Mouse (Mus musculus): ENCODE data around the gene 3425401B19Rik.

Gene 3425401B19Rik

DNA sequence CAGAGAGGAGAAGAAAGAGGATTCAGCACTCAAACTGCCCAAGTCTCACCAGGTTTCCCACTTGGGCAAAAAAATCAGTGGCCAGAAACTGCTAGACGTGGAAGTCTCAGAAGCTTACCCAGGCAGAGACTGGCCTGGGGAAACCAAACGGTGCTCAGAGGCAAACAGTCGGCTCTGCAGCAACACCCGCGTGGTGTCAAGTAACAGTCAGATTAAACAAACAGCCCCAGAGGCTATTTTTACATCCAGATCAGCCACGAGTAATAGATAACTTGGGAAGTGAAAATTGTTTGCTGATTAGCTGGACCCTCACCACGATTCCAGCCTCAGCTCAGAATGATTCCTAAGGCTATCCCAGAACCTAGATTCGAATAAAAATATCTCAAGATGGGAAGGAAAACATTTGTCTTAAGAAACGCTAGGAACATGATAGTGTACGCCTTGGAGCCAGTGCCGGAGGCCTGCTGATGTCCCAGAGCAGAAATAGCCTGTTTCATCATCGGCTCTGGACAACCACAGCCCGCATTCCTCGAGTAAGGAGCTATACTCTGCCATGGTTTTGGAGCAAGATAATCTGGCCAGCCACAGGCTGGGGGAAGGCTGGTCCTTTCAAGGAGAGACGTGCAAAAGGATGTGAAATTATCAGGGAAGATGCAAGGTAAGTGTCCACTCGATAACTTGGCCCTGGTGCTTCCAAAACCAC, at the start of gene 3425401B19Rik:
3425401B19Rik (minus strand) TSS at position 170 of the 703 bp plus-strand sequence.
- in situ Hi-C loops (cut with MboI; ENCODE audit: low pct_unique_long_range_greater_than_20kb in 1 of 2, low sequenced_read_pairs in 2 of 2, unreplicated experiment in 1 of 2) = no loop called here

DNA sequence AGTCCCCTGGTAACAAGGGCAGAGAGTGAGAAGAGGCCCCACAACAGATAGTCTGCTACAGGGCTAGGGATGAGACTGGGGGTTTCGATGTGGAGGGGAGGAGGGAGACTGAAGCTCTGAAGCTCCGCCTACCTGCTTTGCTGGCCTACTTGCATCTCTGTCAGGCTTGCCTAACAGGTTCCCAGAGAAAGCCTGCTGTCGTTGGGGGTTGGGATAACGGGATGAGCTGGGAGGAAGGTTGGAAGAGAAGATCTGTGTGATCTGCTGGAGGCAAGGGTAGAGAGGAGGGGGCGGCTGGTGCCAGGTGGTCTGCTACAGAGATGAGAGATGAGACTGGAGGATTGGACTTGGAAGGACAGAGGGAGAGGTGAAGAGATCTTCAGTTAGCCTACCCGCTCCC, 47.9 kb upstream of the 3425401B19Rik start:
- in situ Hi-C loops (cut with MboI; ENCODE audit: low pct_unique_long_range_greater_than_20kb in 1 of 2, low sequenced_read_pairs in 2 of 2, unreplicated experiment in 1 of 2) = no loop called here

DNA sequence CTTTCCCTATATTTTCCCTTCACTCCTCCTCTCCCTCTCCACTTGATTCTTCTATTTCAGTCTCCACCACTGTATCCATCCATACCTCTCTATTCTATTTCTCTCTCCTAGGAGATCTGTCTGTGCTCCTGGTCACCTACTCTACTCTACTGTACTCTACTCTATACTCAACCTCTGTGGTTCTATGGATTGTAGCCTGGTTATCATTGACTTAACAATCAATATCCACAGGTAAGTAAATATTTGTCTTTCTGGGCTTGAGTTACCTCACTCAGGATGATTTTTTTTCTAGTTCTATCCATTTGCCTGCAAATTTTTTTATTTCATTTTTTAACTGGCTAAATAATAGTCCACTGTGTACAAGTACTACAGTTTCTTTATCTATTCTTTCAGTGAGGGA, 41.8 kb upstream of the 3425401B19Rik start:
- in situ Hi-C loops (cut with MboI; ENCODE audit: low pct_unique_long_range_greater_than_20kb in 1 of 2, low sequenced_read_pairs in 2 of 2, unreplicated experiment in 1 of 2) = no loop called here

DNA sequence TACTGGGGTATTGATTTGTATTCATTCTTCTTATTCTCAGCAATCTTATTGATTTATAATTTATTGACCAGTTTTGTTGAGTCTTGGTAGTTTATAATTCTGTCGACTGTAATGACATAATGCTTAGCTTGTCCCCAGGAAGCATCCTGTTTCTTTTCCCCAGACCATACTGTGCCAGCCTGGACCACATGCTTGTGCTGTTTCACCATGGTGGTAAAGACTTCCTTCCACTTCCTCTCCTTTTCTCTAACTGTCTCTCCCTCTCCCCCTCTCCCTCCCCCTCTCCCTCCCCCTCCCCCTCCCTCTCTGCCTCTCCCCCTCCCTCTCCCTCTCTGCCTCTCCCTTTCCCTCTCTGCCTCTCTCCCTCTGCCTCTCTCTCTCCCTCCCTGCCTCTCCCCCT, 36.4 kb upstream of the 3425401B19Rik start:
- in situ Hi-C loops (cut with MboI; ENCODE audit: low pct_unique_long_range_greater_than_20kb in 1 of 2, low sequenced_read_pairs in 2 of 2, unreplicated experiment in 1 of 2) = no loop called here

DNA sequence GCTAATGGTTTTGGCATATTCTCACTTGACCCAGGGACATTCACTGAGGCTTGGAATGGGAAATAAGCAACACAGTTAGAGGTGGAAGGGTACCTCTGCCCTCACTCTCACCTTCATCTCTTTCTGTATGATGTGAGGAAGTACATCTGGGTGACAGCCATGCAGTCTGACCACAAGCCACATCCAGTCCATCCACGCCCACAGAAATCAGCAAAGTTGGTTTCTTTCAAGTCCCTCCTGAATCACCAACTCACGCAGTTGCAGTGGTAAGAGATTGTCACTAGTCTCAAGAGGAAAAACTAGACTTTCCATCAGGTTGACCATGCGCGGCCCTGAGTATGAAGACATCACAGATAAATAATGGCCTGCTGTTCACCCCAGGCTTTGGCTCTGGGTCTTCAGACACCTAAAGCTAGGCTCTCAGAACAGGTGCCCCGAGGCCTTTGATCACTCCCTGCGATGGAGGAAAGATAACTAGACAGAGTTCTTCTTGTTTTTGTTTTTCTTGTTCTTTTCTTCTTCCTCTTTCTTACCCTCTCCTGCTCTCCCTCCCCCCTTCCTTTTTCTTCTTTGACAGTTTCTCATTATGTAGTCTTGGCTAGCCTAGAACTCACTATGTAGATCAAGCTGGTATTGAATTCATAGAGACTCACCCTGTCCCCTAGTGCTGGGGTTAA, 31.8 kb upstream of the 3425401B19Rik start:
- in situ Hi-C loops (cut with MboI; ENCODE audit: low pct_unique_long_range_greater_than_20kb in 1 of 2, low sequenced_read_pairs in 2 of 2, unreplicated experiment in 1 of 2) = no loop called here

DNA sequence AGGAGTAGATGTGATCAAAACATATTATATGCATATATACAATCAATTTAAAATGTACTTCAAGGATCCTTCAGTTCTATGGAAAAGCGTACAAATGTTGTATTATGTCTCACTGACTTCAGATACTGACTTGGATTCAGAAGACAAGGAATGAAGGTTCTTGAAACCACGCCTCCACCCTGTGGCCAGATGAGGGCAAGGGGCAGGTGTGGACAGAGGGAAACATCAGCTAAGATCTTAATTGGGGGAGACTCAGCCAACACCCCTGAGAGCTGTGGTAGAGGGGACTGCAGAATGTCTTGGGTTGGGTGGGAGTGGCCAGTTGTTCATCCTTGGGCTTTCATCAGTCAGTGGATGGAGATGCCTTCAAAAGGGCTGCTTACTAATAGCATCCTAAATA, 30.4 kb upstream of the 3425401B19Rik start:
- in situ Hi-C loops (cut with MboI; ENCODE audit: low pct_unique_long_range_greater_than_20kb in 1 of 2, low sequenced_read_pairs in 2 of 2, unreplicated experiment in 1 of 2) = no loop called here

DNA sequence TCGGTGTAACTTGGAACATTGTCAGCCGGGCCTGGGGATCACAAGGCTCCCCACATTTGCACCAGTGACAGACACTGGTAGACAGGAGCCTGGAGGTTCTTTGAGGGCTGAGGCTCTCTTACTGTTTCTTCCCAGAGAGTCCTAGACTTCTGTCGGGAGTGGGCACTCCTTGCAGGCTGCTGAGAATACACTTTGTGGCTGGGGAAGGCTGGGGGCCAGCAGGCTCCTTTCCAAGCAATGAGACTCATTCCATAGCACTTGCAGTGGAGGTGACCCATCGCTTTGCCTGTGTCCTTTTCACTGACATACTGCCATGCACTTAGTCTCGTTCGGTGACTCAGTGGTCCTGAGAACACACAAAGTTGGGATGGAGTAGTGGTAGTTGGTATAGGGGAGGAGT, 30.0 kb upstream of the 3425401B19Rik start:
- in situ Hi-C loops (cut with MboI; ENCODE audit: low pct_unique_long_range_greater_than_20kb in 1 of 2, low sequenced_read_pairs in 2 of 2, unreplicated experiment in 1 of 2) = no loop called here

DNA sequence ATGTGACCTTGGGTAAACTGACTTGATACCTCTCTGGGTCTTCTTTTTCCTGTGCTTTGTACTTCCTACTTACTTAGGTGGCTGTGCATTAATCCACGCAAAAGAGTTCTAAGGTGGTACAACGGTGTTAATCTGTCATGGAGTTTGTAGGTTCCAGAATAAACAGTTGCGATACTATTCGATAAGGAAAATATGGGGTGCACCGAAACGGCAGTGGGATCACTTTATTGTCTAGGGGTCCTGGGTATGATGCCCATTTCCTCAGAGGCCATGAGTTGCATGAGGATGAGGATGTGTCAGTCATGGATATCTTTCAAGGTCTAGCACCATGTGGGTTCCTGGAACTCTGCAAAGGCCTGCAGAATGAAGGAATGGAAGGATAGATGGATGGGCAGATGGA, 24.8 kb upstream of the 3425401B19Rik start:
- in situ Hi-C loops (cut with MboI; ENCODE audit: low pct_unique_long_range_greater_than_20kb in 1 of 2, low sequenced_read_pairs in 2 of 2, unreplicated experiment in 1 of 2) = no loop called here

DNA sequence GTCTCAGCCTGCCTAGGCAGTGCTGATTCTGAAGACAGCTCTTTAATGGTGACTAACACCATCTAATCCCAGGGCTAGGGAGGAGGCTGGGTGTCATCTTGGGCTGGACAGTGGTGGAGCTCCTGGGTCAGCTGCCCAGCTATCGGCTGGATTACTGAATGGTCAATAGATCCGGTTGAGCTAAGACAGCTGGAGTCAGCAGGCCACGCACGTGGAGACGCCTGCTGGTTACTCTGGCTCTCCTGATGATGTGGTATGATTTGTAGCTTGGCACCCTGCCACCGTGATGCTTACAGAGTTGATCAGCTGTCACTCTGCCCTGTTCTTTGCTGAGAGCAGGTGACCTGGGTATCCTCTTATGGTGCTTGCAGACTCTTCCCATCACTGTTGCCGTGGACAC, 23.7 kb upstream of the 3425401B19Rik start:
- in situ Hi-C loops (cut with MboI; ENCODE audit: low pct_unique_long_range_greater_than_20kb in 1 of 2, low sequenced_read_pairs in 2 of 2, unreplicated experiment in 1 of 2) = no loop called here

DNA sequence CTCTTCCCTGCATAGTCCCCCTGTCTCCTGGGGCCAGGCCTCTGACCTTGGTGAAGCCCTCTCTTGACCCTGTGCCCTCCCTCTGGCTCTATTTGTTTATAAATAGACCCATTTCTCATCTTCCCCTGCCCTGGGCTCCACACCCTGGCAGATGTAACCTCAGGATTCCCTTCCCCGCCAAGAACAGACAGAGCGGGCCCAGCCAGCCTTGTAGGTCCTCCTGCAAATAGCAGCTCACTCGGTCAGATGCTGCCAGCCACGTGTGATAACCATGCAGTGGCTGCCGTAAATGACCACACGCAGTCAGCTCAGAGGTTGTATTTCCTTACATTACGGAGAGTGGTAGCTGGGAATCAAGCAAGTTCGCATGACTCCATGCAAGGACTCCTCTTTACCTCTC, 22.8 kb upstream of the 3425401B19Rik start:
- in situ Hi-C loops (cut with MboI; ENCODE audit: low pct_unique_long_range_greater_than_20kb in 1 of 2, low sequenced_read_pairs in 2 of 2, unreplicated experiment in 1 of 2) = no loop called here

DNA sequence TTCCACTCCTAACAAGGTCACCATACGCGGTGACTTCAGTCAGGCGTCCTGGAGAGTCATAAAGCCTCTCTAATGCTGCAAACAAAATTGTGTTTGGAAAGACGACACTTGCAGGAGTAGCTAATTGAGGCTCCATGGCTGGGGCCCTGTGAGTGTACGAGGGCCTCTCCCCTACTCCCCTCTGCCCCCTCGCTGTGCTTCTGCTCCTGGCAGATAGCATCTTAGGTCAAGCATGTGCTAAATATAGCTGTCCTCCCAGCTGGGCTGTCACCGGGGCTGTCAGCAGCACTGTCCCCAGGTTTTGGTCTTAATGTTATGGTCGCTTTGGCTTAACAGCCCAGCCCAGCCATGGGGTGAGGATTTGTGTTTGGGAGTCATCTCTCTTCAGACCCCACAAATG, 15.9 kb upstream of the 3425401B19Rik start:
- in situ Hi-C loops (cut with MboI; ENCODE audit: low pct_unique_long_range_greater_than_20kb in 1 of 2, low sequenced_read_pairs in 2 of 2, unreplicated experiment in 1 of 2) = no loop called here

DNA sequence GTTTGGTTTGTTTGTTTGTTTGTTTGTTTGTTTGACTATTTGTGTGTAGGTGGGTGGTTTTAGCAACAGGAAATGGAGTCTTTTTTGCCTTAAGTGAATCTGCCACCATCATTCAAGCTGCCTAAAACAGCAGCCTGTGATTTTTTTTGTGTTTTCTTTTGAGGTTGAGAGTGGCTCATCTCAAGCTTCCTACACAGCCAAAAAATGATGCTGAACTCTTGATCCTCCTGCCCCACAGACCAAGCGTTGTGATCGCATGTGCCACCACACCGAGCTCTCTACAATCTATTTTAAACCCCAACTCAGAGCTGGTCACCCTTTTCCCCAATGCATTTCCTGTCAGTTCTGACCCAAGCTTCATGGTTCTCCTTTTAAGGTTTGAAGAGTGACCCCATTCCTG, 13.5 kb upstream of the 3425401B19Rik start:
- in situ Hi-C loops (cut with MboI; ENCODE audit: low pct_unique_long_range_greater_than_20kb in 1 of 2, low sequenced_read_pairs in 2 of 2, unreplicated experiment in 1 of 2) = no loop called here

DNA sequence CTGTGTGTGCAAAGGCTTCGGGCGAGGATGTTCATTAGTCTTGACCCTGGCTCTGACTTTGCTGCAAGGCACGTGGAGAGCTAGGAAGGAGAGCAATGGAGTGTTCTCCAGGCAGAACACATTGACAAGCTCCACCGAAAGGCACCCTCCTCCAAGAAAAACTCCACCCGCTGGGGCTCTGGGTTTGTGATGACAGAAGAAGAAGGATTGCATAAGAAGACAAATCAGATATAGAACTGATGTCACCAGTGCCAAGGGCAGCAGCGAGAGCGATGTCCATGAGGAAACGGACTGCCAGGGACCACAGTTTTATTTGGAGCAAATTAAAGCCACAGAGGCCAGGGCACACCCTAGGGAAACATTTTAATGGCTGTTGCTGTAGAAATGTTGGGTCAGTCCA, 12.7 kb upstream of the 3425401B19Rik start:
- in situ Hi-C loops (cut with MboI; ENCODE audit: low pct_unique_long_range_greater_than_20kb in 1 of 2, low sequenced_read_pairs in 2 of 2, unreplicated experiment in 1 of 2) = no loop called here

DNA sequence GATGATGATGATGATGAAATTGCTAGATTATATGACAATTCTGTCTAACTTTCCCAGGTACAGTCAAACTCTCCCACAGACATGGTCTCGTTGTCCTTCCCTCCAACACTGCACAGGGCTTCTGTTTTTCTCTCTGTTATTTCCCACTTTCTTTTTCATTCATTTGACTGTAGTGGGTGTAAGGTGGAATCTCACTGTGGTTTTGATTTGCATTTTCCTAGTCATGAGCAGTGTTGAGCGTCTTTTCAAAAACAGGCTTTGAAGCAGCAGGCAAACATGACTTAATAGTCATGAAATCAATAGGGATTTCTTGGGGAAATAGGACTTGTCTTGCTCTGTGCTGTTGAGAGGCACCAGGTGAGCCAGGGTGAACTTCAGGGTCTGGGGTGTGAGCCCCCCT, 11.3 kb upstream of the 3425401B19Rik start:
- in situ Hi-C loops (cut with MboI; ENCODE audit: low pct_unique_long_range_greater_than_20kb in 1 of 2, low sequenced_read_pairs in 2 of 2, unreplicated experiment in 1 of 2) = no loop called here

DNA sequence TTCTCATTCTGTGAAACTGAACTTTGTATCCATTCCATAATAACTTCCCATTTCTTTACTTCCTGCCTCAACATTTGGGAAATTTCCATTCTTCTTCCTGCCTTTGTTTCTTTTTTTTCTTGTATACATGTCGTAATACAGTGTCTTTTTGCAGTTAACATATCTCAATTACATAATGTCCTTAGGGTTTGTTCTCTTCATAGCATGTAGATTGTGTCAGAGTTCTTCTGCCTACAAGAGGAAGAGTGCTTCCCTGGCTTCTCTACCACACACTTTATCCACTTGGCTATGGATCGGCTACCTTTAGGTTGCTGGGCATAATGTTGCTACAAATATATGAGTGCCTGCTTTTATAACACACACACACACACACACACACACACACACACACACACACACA, 10.8 kb upstream of the 3425401B19Rik start:
- in situ Hi-C loops (cut with MboI; ENCODE audit: low pct_unique_long_range_greater_than_20kb in 1 of 2, low sequenced_read_pairs in 2 of 2, unreplicated experiment in 1 of 2) = no loop called here

DNA sequence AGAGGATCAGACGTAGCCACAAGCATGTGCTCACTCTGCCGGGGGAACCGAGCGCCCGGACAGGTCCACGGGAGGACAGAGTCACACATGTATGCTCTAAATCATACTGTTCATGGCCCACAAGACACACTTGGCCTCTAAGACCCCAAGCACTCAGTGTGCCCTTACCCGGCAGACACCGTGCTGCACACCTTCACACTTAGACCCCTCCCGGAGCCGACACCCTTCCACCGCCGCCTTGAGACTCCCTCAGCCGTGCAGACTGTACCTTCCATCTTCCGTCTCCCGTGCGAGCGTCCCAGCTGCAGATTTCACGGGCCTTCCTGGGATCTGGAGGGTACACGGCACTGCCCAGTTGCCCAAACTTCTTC, 373 bp downstream of the 3425401B19Rik start:
- in situ Hi-C loops (cut with MboI; ENCODE audit: low pct_unique_long_range_greater_than_20kb in 1 of 2, low sequenced_read_pairs in 2 of 2, unreplicated experiment in 1 of 2) = no loop called here

DNA sequence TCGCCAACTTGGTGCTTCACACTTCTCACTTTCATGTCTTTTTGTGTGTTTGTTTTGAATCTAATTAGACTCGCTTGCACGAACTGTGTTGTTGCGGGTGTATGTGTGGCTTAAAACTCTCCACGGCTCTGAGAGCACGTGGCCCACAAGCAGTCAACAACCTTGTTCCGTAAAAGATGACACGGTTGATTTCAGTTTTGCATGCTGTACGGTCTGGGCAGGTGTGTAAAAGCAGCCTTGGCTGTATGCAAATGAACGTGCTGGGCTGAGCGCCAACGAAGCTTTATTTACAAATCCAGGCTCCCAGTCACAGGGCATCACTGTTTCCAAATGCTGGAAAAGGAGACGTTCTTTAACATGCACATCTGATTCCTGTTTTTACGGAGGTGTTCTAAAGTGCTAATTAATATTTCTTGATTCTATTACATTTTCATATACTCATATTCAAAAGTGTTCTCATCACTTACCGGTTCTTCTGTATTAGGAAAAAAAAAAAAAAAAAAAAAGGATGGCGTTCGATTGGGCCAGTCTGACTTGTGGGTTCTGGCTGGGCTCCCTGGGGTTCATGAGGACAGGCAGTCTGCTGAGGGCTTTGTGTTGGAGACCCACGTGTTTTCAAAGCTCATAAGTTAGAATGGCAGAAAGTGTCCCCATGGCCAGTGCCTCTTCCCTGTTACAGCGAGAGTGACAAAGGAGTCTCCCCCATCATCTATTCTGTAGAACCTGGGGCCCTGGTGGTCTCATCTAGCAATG, 935 bp downstream of the 3425401B19Rik start:
- in situ Hi-C loops (cut with MboI; ENCODE audit: low pct_unique_long_range_greater_than_20kb in 1 of 2, low sequenced_read_pairs in 2 of 2, unreplicated experiment in 1 of 2) = no loop called here

DNA sequence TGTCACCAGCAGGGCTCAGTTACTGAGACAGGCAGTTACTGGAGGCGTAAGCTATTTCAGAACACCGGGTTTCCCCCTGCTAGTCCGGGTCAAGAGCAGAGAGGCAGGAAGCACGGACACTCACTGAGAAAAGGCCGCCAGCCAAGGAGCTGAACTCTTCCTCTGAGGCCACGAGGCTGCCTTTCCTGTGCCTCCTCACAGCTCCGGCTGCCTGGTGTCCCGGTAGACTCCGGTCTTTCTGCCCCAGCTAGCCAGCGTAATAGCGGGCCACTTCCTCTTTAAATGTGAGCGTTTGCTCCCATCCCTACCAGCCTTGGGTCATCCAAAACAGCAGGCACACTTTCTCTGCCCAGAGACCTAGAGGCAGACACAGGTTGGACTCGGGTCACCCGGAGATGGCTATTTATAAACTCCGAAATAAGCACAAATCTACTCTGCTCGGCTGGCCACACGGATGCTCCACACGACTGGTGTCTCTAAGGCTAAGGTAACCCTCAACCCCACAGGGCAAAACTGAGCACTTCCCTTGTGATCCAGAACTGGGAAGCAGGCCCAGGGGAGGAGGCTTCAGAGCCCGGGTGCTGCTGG, 1.7 kb downstream of the 3425401B19Rik start:
- in situ Hi-C loops (cut with MboI; ENCODE audit: low pct_unique_long_range_greater_than_20kb in 1 of 2, low sequenced_read_pairs in 2 of 2, unreplicated experiment in 1 of 2) = no loop called here

DNA sequence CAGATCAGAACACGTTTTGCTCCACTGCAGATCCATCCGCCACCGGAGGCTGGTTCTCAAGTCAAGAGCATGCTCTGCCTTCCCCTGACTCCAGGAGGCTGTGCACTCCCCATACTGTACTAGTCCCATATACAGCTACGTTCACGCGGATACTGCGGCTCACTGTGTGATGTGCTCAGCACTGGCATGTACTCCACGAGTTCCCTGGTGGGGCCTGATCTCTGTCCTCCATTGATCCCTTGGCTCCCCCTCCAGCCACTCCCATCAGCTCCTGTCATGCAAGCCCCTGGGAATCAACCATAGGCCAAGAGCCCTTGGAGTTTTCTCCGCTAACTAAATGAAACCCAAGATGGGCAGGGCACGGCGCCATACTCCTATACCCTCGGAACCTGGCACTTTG, 2.6 kb downstream of the 3425401B19Rik start:
- in situ Hi-C loops (cut with MboI; ENCODE audit: low pct_unique_long_range_greater_than_20kb in 1 of 2, low sequenced_read_pairs in 2 of 2, unreplicated experiment in 1 of 2) = no loop called here

Measured in mouse embryonic stem cell (cell line).